Mouse (Mus musculus): Measurements from ENCODE around the gene Abtb1. TPM values are rescaled to one million over a fixed set of nuclear protein-coding genes. Genes with fewer than 3 reads are reported as not detected.

Abtb1 gene
- polyA plus RNA-seq, 1 experiment from 2014 or later = 17.4 TPM

GRCm38 (mm10) chr6:88837999-88838398 lies 3.8 kb downstream of the Abtb1 start:
- peaks cover 12% of the 10 kb centered on the region for H3K4me1 ChIP-seq (ENCODE audit: control insufficient read depth, insufficient read depth, low read length)
- no peak overlapping the region for H3K4me2 ChIP-seq
- no peaks in the 10 kb centered on the region for H3K27me3 ChIP-seq (ENCODE audit: control insufficient read depth, insufficient read depth, low read length)
- H3K36me3 ChIP-seq (ENCODE audit: control insufficient read depth, insufficient read depth, low read length) = no peaks in the 10 kb centered on the region
- no peak overlapping the region for H3K9ac ChIP-seq (ENCODE audit: low read length)
- ATAC-seq (ENCODE audit: low FRiP score) = no peak
- DNase-seq (ENCODE audit: low spot score, missing footprints) = no peak
- H3K9me3 ChIP-seq (ENCODE audit: control insufficient read depth, low read length) = no peaks in the 10 kb centered on the region
- 90% methylated on average over 12 of the region's 12 CpGs for WGBS
- H3K4me3 ChIP-seq (ENCODE audit: low read depth, low read length) = no peak overlapping the region
- no peak overlapping the region for H3K27ac ChIP-seq (ENCODE audit: low read depth, low read length)

GRCm38 (mm10) chr6:88836178-88836819 lies 5.5 kb downstream of the Abtb1 start:
- H3K27ac ChIP-seq (ENCODE audit: low read depth, low read length) = no peak overlapping the region
- 90% methylated on average over 28 of the region's 28 CpGs for WGBS
- H3K4me1 ChIP-seq (ENCODE audit: control insufficient read depth, insufficient read depth, low read length) = peaks cover 8% of the 10 kb centered on the region
- H3K4me3 ChIP-seq (ENCODE audit: low read depth, low read length) = no peak overlapping the region
- no peak overlapping the region for H3K4me2 ChIP-seq
- no peak for ATAC-seq (ENCODE audit: low FRiP score)
- H3K9me3 ChIP-seq (ENCODE audit: control insufficient read depth, low read length) = no peaks in the 10 kb centered on the region
- H3K27me3 ChIP-seq (ENCODE audit: control insufficient read depth, insufficient read depth, low read length) = no peaks in the 10 kb centered on the region
- no peak for DNase-seq (ENCODE audit: low spot score, missing footprints)
- H3K36me3 ChIP-seq (ENCODE audit: control insufficient read depth, insufficient read depth, low read length) = no peaks in the 10 kb centered on the region
- H3K9ac ChIP-seq (ENCODE audit: low read length) = no peak overlapping the region

- no peaks in the 10 kb centered on the region for H3K27me3 ChIP-seq (ENCODE audit: control insufficient read depth, insufficient read depth, low read length)
- no peaks in the 10 kb centered on the region for H3K4me1 ChIP-seq (ENCODE audit: control insufficient read depth, insufficient read depth, low read length)
- no peak overlapping the region for H3K27ac ChIP-seq (ENCODE audit: low read depth, low read length)
- no peak overlapping the region for H3K9ac ChIP-seq (ENCODE audit: low read length)
- no peak overlapping the region for H3K4me3 ChIP-seq (ENCODE audit: low read depth, low read length)
- no peaks in the 10 kb centered on the region for H3K36me3 ChIP-seq (ENCODE audit: control insufficient read depth, insufficient read depth, low read length)
- 74% methylated on average over 5 of the region's 5 CpGs for WGBS
- ATAC-seq (ENCODE audit: low FRiP score) (no peak), DNase-seq (ENCODE audit: low spot score, missing footprints) (no peak)
- H3K4me2 ChIP-seq = no peak overlapping the region
- H3K9me3 ChIP-seq (ENCODE audit: control insufficient read depth, low read length) = no peaks in the 10 kb centered on the region
Measured at GRCm38 (mm10) chr6:88835047-88835446, 6.7 kb downstream of the Abtb1 start.

- no peak overlapping the region for H3K27ac ChIP-seq (ENCODE audit: low read depth, low read length)
Measured at GRCm38 (mm10) chr6:88833340-88834140, 8.2 kb downstream of the Abtb1 start.

GRCm38 (mm10) chr6:88832663-88833062 lies 9.1 kb downstream of the Abtb1 start:
- H3K27ac ChIP-seq (ENCODE audit: low read depth, low read length) = no peak overlapping the region
- DNase-seq (ENCODE audit: low spot score, missing footprints) (peak; percentile 84), ATAC-seq (ENCODE audit: low FRiP score) (peak; percentile 52)

More at GRCm38 (mm10) chr6:88833340-88834140, 8.2 kb downstream of the Abtb1 start:
- Histone ChIP-seq H3K4me1 (ENCODE audit: control insufficient read depth, insufficient read depth, low read length) (no peaks in the 10 kb centered on the region), H3K36me3 (ENCODE audit: control insufficient read depth, insufficient read depth, low read length) (no peaks in the 10 kb centered on the region), H3K4me3 (ENCODE audit: low read depth, low read length) (no peak overlapping the region), H3K4me2 (no peak overlapping the region), H3K9ac (ENCODE audit: low read length) (no peak overlapping the region), H3K27me3 (ENCODE audit: control insufficient read depth, insufficient read depth, low read length) (no peaks in the 10 kb centered on the region), H3K9me3 (ENCODE audit: control insufficient read depth, low read length) (no peaks in the 10 kb centered on the region)
- ATAC-seq (ENCODE audit: low FRiP score) = no peak
- no peak for DNase-seq (ENCODE audit: low spot score, missing footprints)
- WGBS = 93% methylated on average over 5 of the region's 5 CpGs

GRCm38 (mm10) chr6:88831456-88831855 lies 10.3 kb downstream of the Abtb1 start:
- Histone ChIP-seq H3K4me2 (no peak overlapping the region), H3K36me3 (ENCODE audit: control insufficient read depth, insufficient read depth, low read length) (no peaks in the 10 kb centered on the region), H3K27me3 (ENCODE audit: control insufficient read depth, insufficient read depth, low read length) (no peaks in the 10 kb centered on the region), H3K9ac (ENCODE audit: low read length) (no peak overlapping the region), H3K9me3 (ENCODE audit: control insufficient read depth, low read length) (no peaks in the 10 kb centered on the region), H3K4me3 (ENCODE audit: low read depth, low read length) (no peak overlapping the region), H3K27ac (ENCODE audit: low read depth, low read length) (no peak overlapping the region), H3K4me1 (ENCODE audit: control insufficient read depth, insufficient read depth, low read length) (no peaks in the 10 kb centered on the region)
- 27% methylated on average over 8 of the region's 8 CpGs for WGBS
- ATAC-seq (ENCODE audit: low FRiP score) = peak; percentile 67
- DNase-seq (ENCODE audit: low spot score, missing footprints) = peak; percentile 92

More at GRCm38 (mm10) chr6:88832663-88833062, 9.1 kb downstream of the Abtb1 start:
- Histone ChIP-seq H3K4me2 (no peak overlapping the region), H3K9ac (ENCODE audit: low read length) (no peak overlapping the region), H3K36me3 (ENCODE audit: control insufficient read depth, insufficient read depth, low read length) (no peaks in the 10 kb centered on the region), H3K4me1 (ENCODE audit: control insufficient read depth, insufficient read depth, low read length) (no peaks in the 10 kb centered on the region), H3K9me3 (ENCODE audit: control insufficient read depth, low read length) (no peaks in the 10 kb centered on the region), H3K27me3 (ENCODE audit: control insufficient read depth, insufficient read depth, low read length) (no peaks in the 10 kb centered on the region), H3K4me3 (ENCODE audit: low read depth, low read length) (no peak overlapping the region)
- WGBS = 77% methylated on average over 5 of the region's 5 CpGs

- Histone ChIP-seq H3K9me3 (ENCODE audit: control insufficient read depth, low read length) (no peaks in the 10 kb centered on the region), H3K27ac (ENCODE audit: low read depth, low read length) (no peak overlapping the region)
- 87% methylated on average over 6 of the region's 6 CpGs for WGBS
Measured at GRCm38 (mm10) chr6:88830112-88830702, 11.6 kb downstream of the Abtb1 start.

GRCm38 (mm10) chr6:88829579-88829978 lies 12.2 kb downstream of the Abtb1 start:
- DNase-seq (ENCODE audit: low spot score, missing footprints) (no peak), ATAC-seq (ENCODE audit: low FRiP score) (no peak)
- Histone ChIP-seq H3K36me3 (ENCODE audit: control insufficient read depth, insufficient read depth, low read length) (no peaks in the 10 kb centered on the region), H3K4me2 (no peak overlapping the region), H3K27ac (ENCODE audit: low read depth, low read length) (no peak overlapping the region), H3K27me3 (ENCODE audit: control insufficient read depth, insufficient read depth, low read length) (no peaks in the 10 kb centered on the region), H3K9me3 (ENCODE audit: control insufficient read depth, low read length) (no peaks in the 10 kb centered on the region), H3K9ac (ENCODE audit: low read length) (no peak overlapping the region), H3K4me3 (ENCODE audit: low read depth, low read length) (no peak overlapping the region), H3K4me1 (ENCODE audit: control insufficient read depth, insufficient read depth, low read length) (no peaks in the 10 kb centered on the region)
- 91% methylated on average over 4 of the region's 4 CpGs for WGBS

More at GRCm38 (mm10) chr6:88830112-88830702, 11.6 kb downstream of the Abtb1 start:
- no peak for DNase-seq (ENCODE audit: low spot score, missing footprints)
- no peaks in the 10 kb centered on the region for H3K36me3 ChIP-seq (ENCODE audit: control insufficient read depth, insufficient read depth, low read length)
- no peak for ATAC-seq (ENCODE audit: low FRiP score)
- H3K4me1 ChIP-seq (ENCODE audit: control insufficient read depth, insufficient read depth, low read length) = no peaks in the 10 kb centered on the region
- no peak overlapping the region for H3K4me3 ChIP-seq (ENCODE audit: low read depth, low read length)
- H3K27me3 ChIP-seq (ENCODE audit: control insufficient read depth, insufficient read depth, low read length) = no peaks in the 10 kb centered on the region
- no peak overlapping the region for H3K9ac ChIP-seq (ENCODE audit: low read length)
- H3K4me2 ChIP-seq = no peak overlapping the region
